Mouse (Mus musculus): Measurements from ENCODE around the gene Dspp. TPM values are rescaled to one million over a fixed set of nuclear protein-coding genes. Genes with fewer than 3 reads are reported as not detected.

Gene Dspp
- not detected in 4 replicates for total RNA-seq (2023; ENCODE audit: inconsistent age)

GRCm38 (mm10) chr5:104170412-104170811 lies at the start of gene Dspp:
Gene Dspp, plus strand, starts transcription at chr5:104170712.

GRCm38 (mm10) chr5:104202351-104202750 lies 31.8 kb downstream of the Dspp start, which contains the start of gene Dmp1:
Gene Dmp1, plus strand, starts transcription at chr5:104202613.

Other genes starting within 250 kb of the Dspp start
- 0.51 to 0.77 TPM in 2 of 4 replicates, not detected in the others for gene Hsd17b13, start 193.3 kb upstream of the Dspp start, total RNA-seq (2023; ENCODE audit: inconsistent age)
- gene Hsd17b11, start 148.8 kb upstream of the Dspp start, total RNA-seq (2023; ENCODE audit: inconsistent age), result 39.8 to 47.7 TPM (median 41.6 TPM) in 4 replicates
- gene Nudt9, start 124.4 kb upstream of the Dspp start, total RNA-seq (2023; ENCODE audit: inconsistent age), result 44.5 to 51.1 TPM (median 48.9 TPM) in 4 replicates
- not detected in 4 replicates for gene Gm17660, start 93.1 kb upstream of the Dspp start, total RNA-seq (2023; ENCODE audit: inconsistent age)
- gene Sparcl1, start 57.0 kb upstream of the Dspp start, total RNA-seq (2023; ENCODE audit: inconsistent age), result not detected in 4 replicates
- gene Dmp1, start 31.9 kb downstream of the Dspp start, total RNA-seq (2023; ENCODE audit: inconsistent age), result not detected in 4 replicates
- gene Ibsp, start 128.5 kb downstream of the Dspp start, total RNA-seq (2023; ENCODE audit: inconsistent age), result not detected in 4 replicates
- not detected in 4 replicates for gene Mepe, start 154.6 kb downstream of the Dspp start, total RNA-seq (2023; ENCODE audit: inconsistent age)

Measured in B cell, adult (primary cell).